Mouse (Mus musculus) limb, embryonic 14.5 days (tissue): ENCODE data around the gene Insc. TPM values are rescaled to one million over a fixed set of nuclear protein-coding genes. Genes with fewer than 3 reads are reported as not detected.

Source experiments
- ATAC-seq: fragments of 200-750 bp; cut with Nextera tagmentation; 2 replicates; pipeline ENCODE4 v1.8.0; 2017; ENCODE audit warnings: low read depth, moderate number of reproducible peaks, moderate TSS enrichment; ENCODE audit not compliant: low FRiP score
- DNase-seq: peaks from one replicate; pipeline ENCODE4 v3.0.0-alpha.2; 2015; ENCODE audit warnings: low spot score
- H3K27ac ChIP-seq: fragments of 300-500 bp; sonication (generic); replicated peaks from 2 replicates; pipeline ENCODE4 v1.5.1; 2014; ENCODE audit warnings: low read depth, mild to moderate bottlenecking, low read length, moderate library complexity, mixed read lengths
- H3K27me3 ChIP-seq: fragments of 300-500 bp; sonication (generic); 2 replicates; pipeline ENCODE4 v1.6.1; 2014; ENCODE audit warnings: low read length, mixed read lengths; ENCODE audit not compliant: control insufficient read depth, insufficient read depth
- H3K36me3 ChIP-seq: fragments of 300-500 bp; sonication (generic); 2 replicates; pipeline ENCODE4 v1.6.1; 2014; ENCODE audit warnings: mild to moderate bottlenecking, low read length, moderate library complexity, mixed read lengths; ENCODE audit not compliant: control insufficient read depth, insufficient read depth
- H3K4me1 ChIP-seq: fragments of 300-500 bp; sonication (generic); 2 replicates; pipeline ENCODE4 v1.6.1; 2014; ENCODE audit warnings: antibody characterized with exemption, low read length, mixed read lengths; ENCODE audit not compliant: control insufficient read depth, insufficient read depth
- H3K4me2 ChIP-seq: fragments of 300-500 bp; sonication (generic); replicated peaks from 2 replicates; pipeline ENCODE4 v1.6.1; 2014; ENCODE audit warnings: low read depth, mild to moderate bottlenecking, low read length, moderate library complexity; ENCODE audit not compliant: severe bottlenecking
- H3K4me3 ChIP-seq: fragments of 300-500 bp; sonication (generic); replicated peaks from 2 replicates; pipeline ENCODE4 v1.5.1; 2014; ENCODE audit warnings: low read length
- H3K9ac ChIP-seq: fragments of 300-500 bp; sonication (generic); 2 replicates; pipeline ENCODE4 v1.6.1; 2014; ENCODE audit warnings: mild to moderate bottlenecking, low read depth, low read length, moderate library complexity; ENCODE audit not compliant: severe bottlenecking
- H3K9me3 ChIP-seq: fragments of 300-500 bp; sonication (generic); 2 replicates; pipeline ENCODE4 v1.6.1; 2016; ENCODE audit warnings: low read length; ENCODE audit not compliant: control insufficient read depth
- POLR2A ChIP-seq: fragments of 200-500 bp; IDR thresholded peaks from 2 replicates; pipeline ENCODE4 v1.8.0; 2012; ENCODE audit warnings: inconsistent platforms, mild to moderate bottlenecking, moderate library complexity, borderline replicate concordance; ENCODE audit not compliant: insufficient read depth, insufficient read length; ENCODE audit errors: extremely low read depth
- WGBS: fragments of 180-500 bp; shearing (Covaris S2); extraction: QIAGEN DNeasy Blood & Tissue Kit; methylation state at CpG from one replicate; pipeline ENCODE4 v1.1.7; 2014; 5-methylcytosine and 5-hydroxymethylcytosine counted together
- polyA plus RNA-seq, 2 experiments: library from polyadenylated mRNA; depleted of rRNA in 1 of 2; stranded (reverse) in 1 of 2; unstranded in 1 of 2; fragments of >200 nt; fragmentation: Nextera tagmentation in 1 of 2; extraction: Ambion mirVana in 1 of 2; gene quantifications; 2 replicates each; pipeline versions ENCODE4 v1.2.1 to v1.2.3; 2012 to 2014

Gene Insc
- polyA plus RNA-seq, 2 experiments: 4.8 to 6.3 TPM

GRCm38 (mm10) chr7:114842644-114843211, 99.2 kb downstream of the Insc start:
- Histone ChIP-seq H3K9ac (no peak overlapping the region), H3K27me3 (no peaks in the 10 kb centered on the region), H3K4me1 (peaks cover 2% of the 10 kb centered on the region; the same call in 1 of the 2 replicates), H3K4me3 (no peak overlapping the region), H3K36me3 (no peaks in the 10 kb centered on the region), H3K27ac (no peak overlapping the region), H3K9me3 (no peaks in the 10 kb centered on the region), H3K4me2 (no peak overlapping the region)
- DNase-seq (no peak), ATAC-seq (no peak)
- no peak for TF ChIP-seq POLR2A
- 19% methylated on average over 3 of the region's 3 CpGs for WGBS

GRCm38 (mm10) chr7:114847179-114847578, 103.7 kb downstream of the Insc start:
- Histone ChIP-seq H3K36me3 (no peaks in the 10 kb centered on the region), H3K4me1 (0 out of 2 replicates have a peak, but pooled peaks cover 2% of the 10 kb centered on the region), H3K27me3 (no peaks in the 10 kb centered on the region), H3K27ac (no peak overlapping the region), H3K4me2 (no peak overlapping the region), H3K9ac (no peak overlapping the region), H3K9me3 (no peaks in the 10 kb centered on the region), H3K4me3 (no peak overlapping the region)
- ATAC-seq (no peak), DNase-seq (no peak)
- 72% methylated on average over 2 of the region's 2 CpGs for WGBS
- no peak for TF ChIP-seq POLR2A

GRCm38 (mm10) chr7:114852387-114852786, 108.9 kb downstream of the Insc start:
- WGBS: 85% methylated on average over 3 of the region's 3 CpGs
- H3K27ac ChIP-seq: no peak overlapping the region
- no peak for ATAC-seq
- no peaks in the 10 kb centered on the region for H3K27me3 ChIP-seq
- H3K9ac ChIP-seq: no peak overlapping the region
- no peaks in the 10 kb centered on the region for H3K4me1 ChIP-seq
- H3K9me3 ChIP-seq: no peaks in the 10 kb centered on the region
- H3K4me3 ChIP-seq: no peak overlapping the region
- no peaks in the 10 kb centered on the region for H3K36me3 ChIP-seq
- TF ChIP-seq POLR2A: no peak
- no peak for DNase-seq
- H3K4me2 ChIP-seq: no peak overlapping the region

GRCm38 (mm10) chr7:114854169-114854568, 110.7 kb downstream of the Insc start:
- Histone ChIP-seq H3K4me1 (no peaks in the 10 kb centered on the region), H3K4me3 (no peak overlapping the region), H3K27ac (no peak overlapping the region), H3K27me3 (no peaks in the 10 kb centered on the region), H3K9ac (no peak overlapping the region), H3K36me3 (no peaks in the 10 kb centered on the region), H3K9me3 (no peaks in the 10 kb centered on the region), H3K4me2 (no peak overlapping the region)
- DNase-seq (no peak), ATAC-seq (no peak)
- 97% methylated on average over 2 of the region's 2 CpGs for WGBS
- TF ChIP-seq POLR2A: no peak

- TF ChIP-seq POLR2A: no peak
- H3K27ac ChIP-seq: no peak overlapping the region
- H3K36me3 ChIP-seq: no peaks in the 10 kb centered on the region
- WGBS: 78% methylated on average over 3 of the region's 3 CpGs
- ATAC-seq: no peak
- H3K27me3 ChIP-seq: no peaks in the 10 kb centered on the region
- H3K4me1 ChIP-seq: no peaks in the 10 kb centered on the region
- no peak for DNase-seq
- no peak overlapping the region for H3K4me2 ChIP-seq
- no peak overlapping the region for H3K4me3 ChIP-seq
- H3K9me3 ChIP-seq: no peaks in the 10 kb centered on the region
- no peak overlapping the region for H3K9ac ChIP-seq
Observed at GRCm38 (mm10) chr7:114860858-114861523, 117.5 kb downstream of the Insc start.
